Mouse (Mus musculus) midbrain, embryonic 11.5 days (tissue): ENCODE results near the gene Ncr1. TPM values are rescaled to one million over a fixed set of nuclear protein-coding genes. Genes with fewer than 3 reads are reported as not detected.
"Not testable (repeated sequence)": the region's sequence is repeated elsewhere in the genome, so short reads cannot be mapped to it uniquely, and the experiment has no call there.

Experiments
- ATAC-seq: fragments of 200-750 bp; cut with Nextera tagmentation; 2 replicates; pipeline ENCODE4 v1.8.0; 2017; ENCODE audit warnings: moderate TSS enrichment, moderate library complexity; ENCODE audit not compliant: low FRiP score
- DNase-seq: peaks from one replicate; pipeline ENCODE4 v3.0.0; 2015; ENCODE audit warnings: low spot score; ENCODE audit errors: missing footprints
- H3K27ac ChIP-seq: fragments of 300-500 bp; sonication (generic); 2 replicates; pipeline ENCODE4 v1.5.1; 2014; ENCODE audit warnings: low read depth, low read length
- H3K27me3 ChIP-seq: fragments of 300-500 bp; sonication (generic); 2 replicates; pipeline ENCODE4 v1.6.1; 2014; ENCODE audit warnings: mild to moderate bottlenecking, low read length, moderate library complexity, mixed read lengths; ENCODE audit not compliant: control insufficient read depth, insufficient read depth
- H3K36me3 ChIP-seq: fragments of 300-500 bp; sonication (generic); 2 replicates; pipeline ENCODE4 v1.6.1; 2014; ENCODE audit warnings: mild to moderate bottlenecking, low read length, moderate library complexity, mixed read lengths; ENCODE audit not compliant: control insufficient read depth, insufficient read depth
- H3K4me1 ChIP-seq: fragments of 300-500 bp; sonication (generic); 2 replicates; pipeline ENCODE4 v1.6.1; 2014; ENCODE audit warnings: low read length; ENCODE audit not compliant: control insufficient read depth, insufficient read depth
- H3K4me2 ChIP-seq: fragments of 300-500 bp; sonication (generic); 2 replicates; pipeline ENCODE4 v1.6.1; 2014; ENCODE audit warnings: mild to moderate bottlenecking, moderate library complexity
- H3K4me3 ChIP-seq: fragments of 300-500 bp; sonication (generic); 2 replicates; pipeline ENCODE4 v1.5.1; 2014; ENCODE audit warnings: low read depth, low read length
- H3K9ac ChIP-seq: fragments of 300-500 bp; sonication (generic); 2 replicates; pipeline ENCODE4 v1.6.1; 2014; ENCODE audit warnings: low read length
- H3K9me3 ChIP-seq: fragments of 300-500 bp; sonication (generic); 2 replicates; pipeline ENCODE4 v1.6.1; 2016; ENCODE audit warnings: low read length; ENCODE audit not compliant: control insufficient read depth
- WGBS: fragments of 180-500 bp; shearing (Covaris S2); extraction: QIAGEN DNeasy Blood & Tissue Kit; methylation state at CpG from one replicate; pipeline ENCODE4 v1.1.7; 2014; 5-methylcytosine and 5-hydroxymethylcytosine counted together
- polyA plus RNA-seq: library from polyadenylated mRNA; unstranded; fragments of >200 nt; fragmentation: Nextera tagmentation; extraction: Ambion mirVana; gene quantifications from 2 replicates; pipeline ENCODE4 v1.2.1, GENCODE M21; 2014

Ncr1 gene
- polyA plus RNA-seq: not detected in 2 replicates

DNA sequence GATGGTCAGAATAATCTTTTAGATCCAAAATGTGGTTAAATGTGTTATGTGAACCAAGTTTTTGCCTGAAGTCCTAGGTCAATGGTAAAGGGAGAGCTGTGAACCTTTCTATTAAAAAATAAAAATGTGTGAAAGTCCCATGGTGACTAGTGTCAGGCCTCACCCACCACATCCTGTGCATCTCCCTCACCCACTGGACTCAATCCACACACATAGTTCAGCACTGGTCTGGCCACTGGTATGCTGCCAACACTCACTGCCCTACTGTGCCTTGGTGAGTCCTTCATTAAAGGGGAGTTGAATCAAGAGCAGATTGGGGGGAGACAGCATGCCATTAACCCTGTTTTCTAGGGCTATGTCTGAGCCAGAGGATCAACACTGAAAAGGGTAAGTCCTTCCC lies at the start of gene Ncr1:
Gene Ncr1, plus strand, starts transcription at position 216 of the 400 bp plus-strand sequence.
- no peak for ATAC-seq
- no peaks in the 10 kb centered on the region for H3K36me3 ChIP-seq
- H3K9me3 ChIP-seq: no peaks in the 10 kb centered on the region
- H3K27me3 ChIP-seq: no peaks in the 10 kb centered on the region
- no peak within 1 kb of the TSS for H3K9ac ChIP-seq
- H3K4me2 ChIP-seq: no peak within 1 kb of the TSS
- H3K4me1 ChIP-seq: no peaks in the 10 kb centered on the region
- H3K4me3 ChIP-seq: no peak within 1 kb of the TSS
- no peak for DNase-seq
- H3K27ac ChIP-seq: no peak within 1 kb of the TSS

GRCm38 (mm10) chr7:4292638-4293037 lies 44.9 kb upstream of the Ncr1 start:
- no peak overlapping the region for H3K9ac ChIP-seq
- no peaks in the 10 kb centered on the region for H3K36me3 ChIP-seq
- WGBS: 74% methylated on average over 5 of the region's 5 CpGs
- H3K27me3 ChIP-seq: no peaks in the 10 kb centered on the region
- H3K9me3 ChIP-seq: no peaks in the 10 kb centered on the region
- no peak for ATAC-seq
- DNase-seq: no peak
- H3K4me3 ChIP-seq: no peak overlapping the region
- no peak overlapping the region for H3K27ac ChIP-seq
- no peak overlapping the region for H3K4me2 ChIP-seq
- no peaks in the 10 kb centered on the region for H3K4me1 ChIP-seq

DNA sequence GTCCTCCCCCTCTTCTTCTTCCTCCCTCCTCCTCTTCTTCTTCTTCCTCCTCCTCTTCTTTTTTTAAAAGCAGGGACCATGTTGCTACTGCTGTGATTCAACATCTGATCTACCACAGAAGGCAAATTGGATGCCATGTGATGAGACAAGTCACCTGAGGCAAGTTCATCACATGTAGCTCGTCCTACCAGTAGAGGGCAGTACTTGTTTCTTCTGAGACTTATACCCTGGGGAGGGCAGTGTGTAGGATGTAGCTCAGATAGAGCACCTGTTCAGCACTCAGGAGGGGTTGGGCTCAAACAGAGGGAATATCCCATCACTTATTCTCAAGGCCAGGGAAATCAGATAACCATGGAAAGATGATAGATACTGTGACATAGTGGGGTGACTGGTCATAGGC lies 40.3 kb upstream of the Ncr1 start:
- WGBS: 55% methylated on average over 1 of the region's 1 CpGs
- ATAC-seq: no peak

DNA sequence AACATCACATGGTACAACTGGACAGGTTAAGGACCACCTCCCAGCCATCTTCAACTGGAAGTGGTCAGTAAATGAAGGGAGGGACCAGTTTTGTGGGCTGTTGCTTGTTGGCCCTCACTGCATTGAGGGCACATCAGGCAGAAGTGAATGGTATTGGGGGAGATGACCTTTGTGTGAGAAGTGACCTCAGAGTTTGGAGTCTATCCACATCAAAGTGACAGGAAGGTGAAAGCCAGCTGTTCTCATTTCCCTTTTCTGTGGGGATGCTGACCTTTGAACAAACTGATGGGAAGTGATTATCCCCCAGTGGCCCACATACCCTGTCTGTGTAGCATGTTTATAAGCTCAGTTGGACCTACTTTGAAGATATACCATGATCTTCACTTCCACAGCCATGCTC lies 37.4 kb upstream of the Ncr1 start:
- Histone ChIP-seq H3K4me1 (no peaks in the 10 kb centered on the region), H3K27me3 (no peaks in the 10 kb centered on the region), H3K9me3 (no peaks in the 10 kb centered on the region), H3K36me3 (no peaks in the 10 kb centered on the region), H3K9ac (no peak overlapping the region), H3K27ac (no peak overlapping the region), H3K4me3 (no peak overlapping the region), H3K4me2 (no peak overlapping the region)
- no peak for DNase-seq
- no peak for ATAC-seq

More for the DNA sequence above, 40.3 kb upstream of the Ncr1 start:
- Histone ChIP-seq H3K36me3 (no peaks in the 10 kb centered on the region), H3K27me3 (no peaks in the 10 kb centered on the region), H3K9me3 (no peaks in the 10 kb centered on the region), H3K4me2 (no peak overlapping the region), H3K27ac (no peak overlapping the region), H3K9ac (no peak overlapping the region), H3K4me3 (no peak overlapping the region), H3K4me1 (no peaks in the 10 kb centered on the region)
- DNase-seq: no peak

DNA sequence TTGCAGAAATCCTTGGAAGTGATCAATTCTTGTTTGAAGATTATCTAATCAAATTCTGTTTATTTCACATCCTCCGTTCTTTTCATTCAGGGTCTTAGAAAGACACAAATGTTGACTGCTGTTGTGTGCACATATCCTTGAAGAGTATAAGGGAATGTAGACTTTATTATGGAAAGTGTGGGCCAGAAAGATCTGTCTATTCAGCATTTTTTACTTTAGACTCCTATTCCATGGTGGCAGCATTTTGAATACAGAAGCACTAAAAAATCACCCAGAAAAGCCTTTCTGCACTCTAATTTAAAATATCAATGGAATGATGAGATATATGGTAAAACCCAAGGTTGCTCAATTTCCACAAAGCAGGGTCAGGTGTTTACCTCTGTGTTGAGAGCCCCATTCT lies 34.1 kb upstream of the Ncr1 start:
- H3K4me2 ChIP-seq: no peak overlapping the region
- H3K27me3 ChIP-seq: no peaks in the 10 kb centered on the region
- no peak for ATAC-seq
- H3K27ac ChIP-seq: no peak overlapping the region
- H3K9me3 ChIP-seq: no peaks in the 10 kb centered on the region
- 89% methylated on average over 1 of the region's 1 CpGs for WGBS
- H3K4me3 ChIP-seq: no peak overlapping the region
- no peaks in the 10 kb centered on the region for H3K4me1 ChIP-seq
- no peak overlapping the region for H3K9ac ChIP-seq
- H3K36me3 ChIP-seq: no peaks in the 10 kb centered on the region
- DNase-seq: no peak

DNA sequence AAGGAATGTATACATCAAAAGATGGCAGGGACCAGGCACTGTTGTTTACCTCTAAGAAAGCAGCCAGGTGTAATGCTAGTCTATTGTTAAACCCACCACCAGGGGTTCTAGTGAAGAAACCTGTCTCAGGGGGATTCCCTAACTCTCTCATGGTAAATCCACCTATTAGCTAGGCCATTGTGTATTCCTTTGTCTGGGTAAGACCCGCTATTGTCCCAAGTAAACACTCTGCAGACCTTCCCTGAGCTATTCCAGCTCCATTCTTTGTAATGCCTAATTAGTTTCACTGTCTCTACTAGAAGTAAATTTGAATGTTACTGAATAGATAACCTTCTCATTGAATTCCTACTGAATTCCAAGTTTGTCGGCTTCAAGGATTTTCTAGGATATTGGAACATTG lies 24.4 kb upstream of the Ncr1 start:
- not testable (repeated sequence) for H3K27ac ChIP-seq, H3K27me3 ChIP-seq, H3K4me3 ChIP-seq, DNase-seq, H3K4me2 ChIP-seq, ATAC-seq, H3K36me3 ChIP-seq, H3K9me3 ChIP-seq, H3K4me1 ChIP-seq, H3K9ac ChIP-seq
- WGBS: 75% methylated on average over 2 of the region's 2 CpGs

DNA sequence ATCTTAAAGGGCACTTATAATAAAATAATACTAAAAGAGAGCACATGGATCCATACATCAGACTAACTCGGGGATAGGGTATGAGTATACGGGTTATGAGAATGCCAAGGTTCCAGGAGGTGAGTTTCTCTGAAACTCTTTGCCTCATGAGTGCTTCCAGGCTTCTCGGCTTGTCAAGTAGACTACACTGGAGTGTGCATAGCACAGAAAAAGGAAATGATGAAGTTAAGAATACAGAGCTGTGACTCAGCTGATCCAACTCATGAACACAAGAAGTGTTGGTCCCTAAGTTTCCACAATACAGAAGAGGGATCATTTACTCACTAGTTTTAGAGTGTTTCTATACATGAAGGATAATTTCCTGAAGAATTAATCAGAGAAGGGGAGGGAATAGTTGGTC lies 24.0 kb upstream of the Ncr1 start:
- DNase-seq, H3K4me2 ChIP-seq, H3K4me3 ChIP-seq, H3K27me3 ChIP-seq, H3K36me3 ChIP-seq, H3K27ac ChIP-seq, H3K9me3 ChIP-seq, H3K4me1 ChIP-seq, H3K9ac ChIP-seq, ATAC-seq: not testable (repeated sequence)
- 90% methylated on average over 3 of the region's 3 CpGs for WGBS

DNA sequence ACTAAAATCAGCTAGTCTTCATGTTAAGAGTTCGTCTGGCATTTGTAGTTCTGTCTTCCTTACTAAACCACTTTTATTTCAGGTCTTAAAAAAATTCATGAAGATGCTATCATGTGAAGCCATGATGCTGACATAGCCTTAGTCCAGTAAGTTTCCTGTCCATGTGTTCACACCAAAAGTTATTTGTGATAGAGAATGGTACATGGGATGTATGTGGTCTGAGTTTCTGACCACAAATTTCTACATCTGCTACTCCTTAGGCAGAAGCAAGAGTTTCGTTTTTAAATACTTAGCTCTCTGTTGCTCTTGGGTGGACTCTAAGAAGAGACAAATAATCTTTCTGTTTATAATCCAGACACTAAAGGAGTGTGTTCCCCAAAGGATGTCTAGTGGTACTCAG lies 14.2 kb upstream of the Ncr1 start:
- no peak overlapping the region for H3K4me3 ChIP-seq
- ATAC-seq: no peak
- no peak for DNase-seq
- no peaks in the 10 kb centered on the region for H3K4me1 ChIP-seq
- H3K4me2 ChIP-seq: no peak overlapping the region
- WGBS: 75% methylated on average over 2 of the region's 2 CpGs
- H3K9ac ChIP-seq: no peak overlapping the region
- H3K27ac ChIP-seq: no peak overlapping the region
- H3K9me3 ChIP-seq: no peaks in the 10 kb centered on the region
- no peaks in the 10 kb centered on the region for H3K36me3 ChIP-seq
- H3K27me3 ChIP-seq: no peaks in the 10 kb centered on the region

DNA sequence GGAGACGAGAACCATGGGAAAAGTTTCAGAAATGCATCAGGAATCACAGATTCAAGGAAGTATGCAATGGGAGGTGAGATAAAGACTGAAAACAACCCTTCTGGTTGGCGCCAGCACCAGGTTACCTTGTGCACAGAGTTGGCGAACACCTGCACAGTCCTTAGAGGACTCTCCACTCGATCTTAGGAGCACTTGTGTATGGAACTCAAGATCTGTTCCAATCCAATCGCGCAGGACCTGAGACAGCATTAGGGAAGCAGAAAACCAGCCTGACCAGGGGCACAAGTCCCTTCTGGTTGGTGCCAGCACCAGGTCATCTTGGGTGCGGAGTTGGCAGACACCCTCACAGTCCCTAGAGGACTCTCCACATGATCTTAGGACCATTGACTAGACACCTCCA lies 36.0 kb downstream of the Ncr1 start:
- Histone ChIP-seq H3K27ac (no peak overlapping the region), H3K4me3 (no peak overlapping the region), H3K9ac (no peak overlapping the region), H3K4me2 (no peak overlapping the region), H3K4me1 (no peaks in the 10 kb centered on the region), H3K36me3 (no peaks in the 10 kb centered on the region), H3K27me3 (no peaks in the 10 kb centered on the region), H3K9me3 (no peaks in the 10 kb centered on the region)
- ATAC-seq: no peak
- DNase-seq: no peak
- 84% methylated on average over 7 of the region's 7 CpGs for WGBS
